In the genomic region with DNA sequence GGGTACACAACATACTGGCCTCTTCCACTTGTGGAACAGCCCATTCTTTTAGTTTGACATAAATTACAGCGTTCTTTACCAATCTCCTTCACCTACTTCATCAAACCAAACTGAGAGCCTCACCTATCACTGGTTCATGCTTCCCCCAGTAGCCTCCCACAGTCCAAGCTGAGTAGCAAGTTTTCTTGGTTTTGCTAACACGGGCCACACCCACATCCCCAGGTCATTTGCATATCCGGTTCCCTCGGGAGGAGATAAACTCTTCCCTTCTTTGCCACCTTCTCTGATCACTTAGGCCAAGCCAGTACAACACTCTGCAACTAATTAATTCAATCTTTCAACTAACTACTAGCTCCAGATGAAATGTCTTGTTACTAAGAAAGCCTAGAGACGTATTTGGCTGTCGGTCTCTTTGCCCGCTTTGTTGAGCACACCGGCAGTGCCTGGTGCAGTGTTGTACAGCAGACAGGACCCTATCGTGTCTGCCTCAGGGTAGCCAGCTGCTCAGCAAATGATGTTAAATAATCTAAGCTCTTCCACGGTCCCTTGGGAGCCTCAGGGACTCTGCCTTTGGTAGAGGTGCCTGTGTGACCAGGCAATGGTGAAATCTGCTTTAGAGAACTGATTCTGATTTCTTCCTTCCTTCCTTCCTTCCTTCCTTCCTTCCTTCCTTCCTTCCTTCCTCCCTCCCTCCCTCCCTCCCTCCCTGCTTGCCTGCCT, we compare ENCODE assay signal across 13 mouse cellular contexts. TPM values are rescaled to one million over a fixed set of nuclear protein-coding genes. Genes with fewer than 3 reads are reported as not detected.
DNase-seq lines count a peak whose midpoint lies in the region; ATAC-seq and TF ChIP-seq lines count a peak whose summit lies in the region.
"Had no signal": no experiment of that assay in that cellular context is flagged by ENCODE, and none has a peak within 500 bp of the region (broad histone marks: within the 10 kb centered on the region; RNA-seq: fewer than 3 reads in every experiment).

No protein-coding gene starts in this region.

- H3K4me2 ChIP-seq in heart, embryonic 15.5 days, result 0 out of 2 replicates have a peak overlapping the region, but pooled peaks have one; percentile 28
- 0 out of 2 replicates have a peak overlapping the region, but pooled peaks have one; percentile 20 for H3K4me2 ChIP-seq in lung, embryonic 14.5 days
- H3K4me2 ChIP-seq: lung, embryonic 15.5 days had no signal

- no peaks in the 10 kb centered on the region for H3K36me3 ChIP-seq in heart, embryonic 15.5 days
- no peaks in the 10 kb centered on the region for H3K36me3 ChIP-seq in lung, embryonic 14.5 days (ENCODE audit: insufficient read depth)
- H3K36me3 ChIP-seq: lung, embryonic 15.5 days had no signal

- H3K4me3 ChIP-seq in heart, embryonic 15.5 days, result peak overlapping the region; percentile 26
- H3K4me3 ChIP-seq in lung, embryonic 14.5 days (ENCODE audit: low read depth, low read length), result no peak overlapping the region
- H3K4me3 ChIP-seq: lung, embryonic 15.5 days had no signal

- no peak overlapping the region for H3K27ac ChIP-seq in heart, embryonic 15.5 days
- H3K27ac ChIP-seq in lung, embryonic 14.5 days (ENCODE audit: low read depth), result no peak overlapping the region
- H3K27ac ChIP-seq: lung, embryonic 15.5 days had no signal

- H3K9ac ChIP-seq in heart, embryonic 15.5 days, result no peak overlapping the region
- no peak overlapping the region for H3K9ac ChIP-seq in lung, embryonic 14.5 days
- H3K9ac ChIP-seq: lung, embryonic 15.5 days had no signal

- no peak for TF ChIP-seq CTCF in lung, embryonic 14.5 days (IDR thresholded peaks at IDR 0.05; ENCODE audit: low read depth)

- intact Hi-C loops in left cerebral cortex, postnatal 4 days (cut with DNase I), result no loop called here

- no peaks in the 10 kb centered on the region for H3K27me3 ChIP-seq in heart, embryonic 15.5 days
- H3K27me3 ChIP-seq in lung, embryonic 14.5 days (ENCODE audit: insufficient read depth, low read length), result no peaks in the 10 kb centered on the region
- H3K27me3 ChIP-seq: lung, embryonic 15.5 days had no signal

- WGBS in heart, embryonic 15.5 days, result 28% methylated on average over 10 of the region's 10 CpGs
- 32% methylated on average over 10 of the region's 10 CpGs for WGBS in lung, embryonic 14.5 days

- 0 out of 2 replicates have a peak, but pooled peaks cover 5% of the 10 kb centered on the region for H3K4me1 ChIP-seq in heart, embryonic 15.5 days (replicated peaks)
- H3K4me1 ChIP-seq in lung, embryonic 14.5 days (ENCODE audit: insufficient read depth), result no peaks in the 10 kb centered on the region

- no peaks in the 10 kb centered on the region for H3K9me3 ChIP-seq in heart, embryonic 15.5 days (replicated peaks)
- H3K9me3 ChIP-seq in lung, embryonic 14.5 days (ENCODE audit: low read depth, low read length), result no peaks in the 10 kb centered on the region
- H3K9me3 ChIP-seq: lung, embryonic 15.5 days had no signal

- DNase-seq in heart, adult 9 months (ENCODE audit: low spot score in 2 of 2), result no peak
- DNase-seq in lung, embryonic 14.5 days, result no peak
- DNase-seq in lung, adult 18-20 months, result no peak
- peak; percentile 88 for DNase-seq in R1 (ENCODE audit: low read depth, low spot score)
- DNase-seq in layer of hippocampus, postnatal 25 days (ENCODE audit: extremely low spot score in 1 of 2, low spot score in 1 of 2), result no peak
- DNase-seq in left cerebral cortex, postnatal 4 days, result no peak
- DNase-seq: cerebellum, adult 9-10 months; thymus, adult 18-20 months had no signal

- ATAC-seq in heart, embryonic 15.5 days (replicated peaks; ENCODE audit: insufficient number of reproducible peaks, insufficient read depth, low FRiP score, low read depth), result no peak
- ATAC-seq in lung, embryonic 14.5 days (ENCODE audit: insufficient read depth), result no peak
- 0 out of 2 replicates have a peak, but pooled peaks have one; percentile 17 for ATAC-seq in megakaryocyte progenitor cell, adult 5-6 weeks (replicated peaks; ENCODE audit: poor library complexity)

RNA-seq across cellular contexts. Expression of a gene that starts 34.3 kb away (rescaled TPM):
- polyA plus RNA-seq in heart, embryonic 15.5 days (2015; fragmentation: Nextera tagmentation; extraction: Ambion mirVana), result 30.6 and 33.7 TPM in 2 replicates
- 8.1 and 11.1 TPM in 2 replicates for polyA plus RNA-seq in lung, embryonic 14.5 days (2014; fragmentation: Nextera tagmentation; extraction: Ambion mirVana)
- 0.20 TPM in 1 of 2 replicates, not detected in the other for total RNA-seq in megakaryocyte progenitor cell, adult 5-6 weeks (2015)
- not detected in 2 replicates for total RNA-seq in megakaryocyte progenitor cell, adult 5-6 weeks (2017)
- 10 to 100 TPM; 11.7 to 13.6 TPM for total RNA-seq in layer of hippocampus, postnatal 25 days (2021)
- total RNA-seq in left cerebral cortex, postnatal 4 days (2021), result 1 to 10 TPM; 4.0 to 5.6 TPM
- total RNA-seq: hematopoietic stem cell, adult 5-6 weeks; monocyte, adult 5-6 weeks had no signal

Comparison
In these comparisons a context has a peak if more than half of its experiments do, and no peak if none do; other contexts are left out.
1. RNA of a gene that starts 34.3 kb away (total RNA-seq): 11.7 to 13.6 TPM in layer of hippocampus, postnatal 25 days and 4.0 to 5.6 TPM in left cerebral cortex, postnatal 4 days; 0.20 TPM in megakaryocyte progenitor cell, adult 5-6 weeks; every median in the first group is over 4 times any median in the second.